Mouse (Mus musculus): ENCODE data around the gene Ogdh. TPM values are rescaled to one million over a fixed set of nuclear protein-coding genes. Genes with fewer than 3 reads are reported as not detected.

Ogdh gene
- total RNA-seq, 2 experiments from 2014 or later: 229 to 239 TPM

GRCm38 (mm10) chr11:6403830-6404405 lies 112.5 kb downstream of the Ogdh start:
- no peak for DNase-seq (ENCODE audit: extremely low spot score in 1 of 2, low spot score in 1 of 2)

- DNase-seq (ENCODE audit: extremely low spot score in 1 of 2, low spot score in 1 of 2): no peak
Observed at GRCm38 (mm10) chr11:6404699-6405566, 113.5 kb downstream of the Ogdh start.

- no peak for DNase-seq (ENCODE audit: extremely low spot score in 1 of 2, low spot score in 1 of 2)
Observed at GRCm38 (mm10) chr11:6405591-6406081, 114.2 kb downstream of the Ogdh start.

Small RNA genes lying within 50 kb of the gene (microRNA-seq; reads per million reads assigned to microRNA genes)
- 0.92 to 1.00 reads per million in 2 experiments for gene Mir7651

Other genes with a start within 250 kb of the Ogdh start
- 1,000 to 10,000 TPM; 1,142 to 1,238 TPM for gene Camk2b, start 225.3 kb upstream of the Ogdh start, total RNA-seq (2021)
- under 1 TPM; 0.17 to 0.31 TPM for gene A730071L15Rik, start 91.6 kb upstream of the Ogdh start, total RNA-seq (2021)
- gene Nudcd3, start 91.2 kb upstream of the Ogdh start, total RNA-seq (2021): 100 to 1,000 TPM; 111 to 113 TPM
- under 1 TPM; 0.15 to 0.26 TPM for gene Npc1l1, start 61.5 kb upstream of the Ogdh start, total RNA-seq (2021)
- 10 to 100 TPM; 41.4 to 43.1 TPM for gene Ddx56, start 23.9 kb upstream of the Ogdh start, total RNA-seq (2021)
- gene Tmed4, start 16.8 kb upstream of the Ogdh start, total RNA-seq (2021): 100 to 1,000 TPM; 102 TPM
- gene Zmiz2, start 97.4 kb downstream of the Ogdh start, total RNA-seq (2021): 100 to 1,000 TPM; 165 to 189 TPM
- gene Ppia, start 123.8 kb downstream of the Ogdh start, total RNA-seq (2021): 1,000 to 10,000 TPM; 1,673 to 1,893 TPM
- 10 to 100 TPM; 40.9 to 42.0 TPM for gene H2afv, start 152.8 kb downstream of the Ogdh start, total RNA-seq (2021)
- gene Purb, start 184.3 kb downstream of the Ogdh start, total RNA-seq (2021): 100 to 1,000 TPM; 253 to 270 TPM
- gene Myo1g, start 229.3 kb downstream of the Ogdh start, total RNA-seq (2021): under 1 TPM; 0.20 to 0.47 TPM